Mouse (Mus musculus) hindbrain, embryonic 11.5 days (tissue): ENCODE measurements around the gene Gm20388. TPM values are rescaled to one million over a fixed set of nuclear protein-coding genes. Genes with fewer than 3 reads are reported as not detected.

Experiments
- ATAC-seq: fragments of 200-750 bp; cut with Nextera tagmentation; 2 replicates; pipeline ENCODE4 v1.8.0; 2017; ENCODE audit warnings: mild to moderate bottlenecking, moderate TSS enrichment, moderate library complexity; ENCODE audit not compliant: low FRiP score
- DNase-seq: peaks from one replicate; pipeline ENCODE4 v3.0.0-alpha.2; 2015; ENCODE audit warnings: low spot score
- H3K27ac ChIP-seq: fragments of 300-500 bp; sonication (generic); 2 replicates; pipeline ENCODE4 v1.5.1; 2014; ENCODE audit warnings: mild to moderate bottlenecking, low read depth, low read length
- H3K27me3 ChIP-seq: fragments of 300-500 bp; sonication (generic); 2 replicates; pipeline ENCODE4 v1.6.1; 2014; ENCODE audit warnings: mild to moderate bottlenecking, low read length, moderate library complexity, mixed read lengths; ENCODE audit not compliant: control insufficient read depth, insufficient read depth
- H3K36me3 ChIP-seq: fragments of 300-500 bp; sonication (generic); 2 replicates; pipeline ENCODE4 v1.6.1; 2014; ENCODE audit warnings: mild to moderate bottlenecking, low read length, moderate library complexity, mixed read lengths; ENCODE audit not compliant: control insufficient read depth, insufficient read depth
- H3K4me1 ChIP-seq: fragments of 300-500 bp; sonication (generic); replicated peaks from 2 replicates; pipeline ENCODE4 v1.6.1; 2014; ENCODE audit warnings: low read length, mixed read lengths; ENCODE audit not compliant: control insufficient read depth, insufficient read depth
- H3K4me2 ChIP-seq: fragments of 300-500 bp; sonication (generic); replicated peaks from 2 replicates; pipeline ENCODE4 v1.6.1; 2014; ENCODE audit warnings: mild to moderate bottlenecking, low read depth, low read length
- H3K4me3 ChIP-seq: fragments of 300-500 bp; sonication (generic); 2 replicates; pipeline ENCODE4 v1.5.1; 2014; ENCODE audit warnings: low read depth, low read length
- H3K9ac ChIP-seq: fragments of 300-500 bp; sonication (generic); 2 replicates; pipeline ENCODE4 v1.6.1; 2014; ENCODE audit warnings: low read depth, low read length
- H3K9me3 ChIP-seq: fragments of 300-500 bp; sonication (generic); 2 replicates; pipeline ENCODE4 v1.6.1; 2016; ENCODE audit warnings: low read length; ENCODE audit not compliant: control insufficient read depth
- whole genome bisulfite sequencing: fragments of 180-500 bp; shearing (Covaris S2); extraction: QIAGEN DNeasy Blood & Tissue Kit; methylation state at CpG from one replicate; pipeline ENCODE4 v1.1.7; 2014; 5-methylcytosine and 5-hydroxymethylcytosine counted together
- polyA plus RNA-seq: library from polyadenylated mRNA; unstranded; fragments of >200 nt; fragmentation: Nextera tagmentation; extraction: Ambion mirVana; gene quantifications from 2 replicates; pipeline ENCODE4 v1.2.1, GENCODE M21; 2014

The Gm20388 gene
- polyA plus RNA-seq, 1 experiment from 2014 or later, result 11.8 TPM

- Histone ChIP-seq H3K36me3 (no peaks in the 10 kb centered on the region), H3K9ac (peak overlapping the region; percentile 59), H3K4me2 (peak overlapping the region; percentile 78), H3K4me1 (0 out of 2 replicates have a peak, but pooled peaks cover 2% of the 10 kb centered on the region), H3K27me3 (peaks cover 46% of the 10 kb centered on the region), H3K9me3 (no peaks in the 10 kb centered on the region), H3K27ac (no peak overlapping the region), H3K4me3 (peak overlapping the region; percentile 46)
- DNase-seq (no peak), ATAC-seq (0 out of 2 replicates have a peak, but pooled peaks have one; percentile 33)
- WGBS, result 1% methylated on average over 11 of the region's 11 CpGs
Measured at GRCm38 (mm10) chr8:121731060-121731459, 1820.4 kb downstream of the Gm20388 start.

GRCm38 (mm10) chr8:121731471-121732333 lies 1821.1 kb downstream of the Gm20388 start:
- Histone ChIP-seq H3K27ac (no peak overlapping the region), H3K9me3 (no peaks in the 10 kb centered on the region), H3K4me2 (peak overlapping the region; percentile 78), H3K4me1 (0 out of 2 replicates have a peak, but pooled peaks cover 2% of the 10 kb centered on the region), H3K4me3 (peak overlapping the region; percentile 46), H3K27me3 (peaks cover 46% of the 10 kb centered on the region), H3K36me3 (no peaks in the 10 kb centered on the region), H3K9ac (0 out of 2 replicates have a peak overlapping the region, but pooled peaks have one; percentile 23)
- DNase-seq, result peak; percentile 42
- WGBS, result 9% methylated on average over 26 of the region's 26 CpGs
- ATAC-seq, result 0 out of 2 replicates have a peak, but pooled peaks have one; percentile 33

GRCm38 (mm10) chr8:121732334-121732665 lies 1821.7 kb downstream of the Gm20388 start:
- Histone ChIP-seq H3K4me3 (peak overlapping the region; percentile 46; the same call in 1 of the 2 replicates), H3K4me2 (peak overlapping the region; percentile 78), H3K27me3 (peaks cover 46% of the 10 kb centered on the region), H3K9ac (0 out of 2 replicates have a peak overlapping the region, but pooled peaks have one; percentile 23), H3K27ac (no peak overlapping the region), H3K4me1 (0 out of 2 replicates have a peak, but pooled peaks cover 2% of the 10 kb centered on the region), H3K9me3 (no peaks in the 10 kb centered on the region), H3K36me3 (no peaks in the 10 kb centered on the region)
- 57% methylated on average over 4 of the region's 4 CpGs for whole genome bisulfite sequencing
- no peak for DNase-seq
- ATAC-seq, result peak; percentile 26; the same call in 1 of the 2 replicates

- no peak overlapping the region for H3K9ac ChIP-seq
Measured at GRCm38 (mm10) chr8:121734262-121734661, 1823.6 kb downstream of the Gm20388 start.

GRCm38 (mm10) chr8:121736236-121736635 lies 1825.6 kb downstream of the Gm20388 start:
- peaks cover 19% of the 10 kb centered on the region for H3K27me3 ChIP-seq
- no peak overlapping the region for H3K4me2 ChIP-seq
- 15% methylated on average over 7 of the region's 7 CpGs for WGBS
- no peak overlapping the region for H3K9ac ChIP-seq
- H3K36me3 ChIP-seq, result no peaks in the 10 kb centered on the region
- ATAC-seq (no peak), DNase-seq (peak; percentile 68)
- no peaks in the 10 kb centered on the region for H3K9me3 ChIP-seq
- 0 out of 2 replicates have a peak, but pooled peaks cover 2% of the 10 kb centered on the region for H3K4me1 ChIP-seq
- no peak overlapping the region for H3K27ac ChIP-seq
- H3K4me3 ChIP-seq, result no peak overlapping the region

More at GRCm38 (mm10) chr8:121734262-121734661, 1823.6 kb downstream of the Gm20388 start:
- Histone ChIP-seq H3K27me3 (peaks cover 33% of the 10 kb centered on the region), H3K4me3 (no peak overlapping the region), H3K4me1 (0 out of 2 replicates have a peak, but pooled peaks cover 2% of the 10 kb centered on the region), H3K9me3 (no peaks in the 10 kb centered on the region), H3K4me2 (no peak overlapping the region), H3K27ac (no peak overlapping the region), H3K36me3 (no peaks in the 10 kb centered on the region)
- no peak for DNase-seq
- 97% methylated on average over 16 of the region's 16 CpGs for WGBS
- ATAC-seq, result no peak

- H3K9ac ChIP-seq, result no peak overlapping the region
- no peak for ATAC-seq
- H3K36me3 ChIP-seq, result no peaks in the 10 kb centered on the region
- no peak overlapping the region for H3K4me2 ChIP-seq
- H3K4me1 ChIP-seq, result no peaks in the 10 kb centered on the region
- 88% methylated on average over 10 of the region's 10 CpGs for WGBS
- no peaks in the 10 kb centered on the region for H3K9me3 ChIP-seq
- H3K4me3 ChIP-seq, result no peak overlapping the region
- no peaks in the 10 kb centered on the region for H3K27me3 ChIP-seq
- DNase-seq, result no peak
- no peak overlapping the region for H3K27ac ChIP-seq
Measured at GRCm38 (mm10) chr8:121740721-121741120, 1830.1 kb downstream of the Gm20388 start.

- Histone ChIP-seq H3K27ac (no peak overlapping the region), H3K4me1 (no peaks in the 10 kb centered on the region), H3K4me2 (no peak overlapping the region), H3K4me3 (no peak overlapping the region), H3K36me3 (no peaks in the 10 kb centered on the region), H3K9me3 (no peaks in the 10 kb centered on the region; the same call in 1 of the 2 replicates), H3K27me3 (no peaks in the 10 kb centered on the region), H3K9ac (no peak overlapping the region)
- no peak for ATAC-seq
- no peak for DNase-seq
- WGBS, result 79% methylated on average over 9 of the region's 9 CpGs
Measured at GRCm38 (mm10) chr8:121749501-121749900, 1838.9 kb downstream of the Gm20388 start.

GRCm38 (mm10) chr8:121750512-121750911 lies 1839.9 kb downstream of the Gm20388 start:
- Histone ChIP-seq H3K4me2 (no peak overlapping the region), H3K4me1 (no peaks in the 10 kb centered on the region), H3K4me3 (no peak overlapping the region), H3K27ac (no peak overlapping the region), H3K27me3 (no peaks in the 10 kb centered on the region), H3K9me3 (no peaks in the 10 kb centered on the region; the same call in 1 of the 2 replicates), H3K9ac (no peak overlapping the region), H3K36me3 (no peaks in the 10 kb centered on the region)
- no peak for ATAC-seq
- no peak for DNase-seq
- 44% methylated on average over 3 of the region's 3 CpGs for WGBS
